Mouse (Mus musculus): ENCODE data around the gene Zfp444. TPM values are rescaled to one million over a fixed set of nuclear protein-coding genes. Genes with fewer than 3 reads are reported as not detected.
"Not testable (repeated sequence)": the region's sequence is repeated elsewhere in the genome, so short reads cannot be mapped to it uniquely, and the experiment has no call there.

Zfp444 gene
- polyA plus RNA-seq, 1 experiment from 2014 or later = 102 TPM

GRCm38 (mm10) chr7:6239787-6240186, 67.8 kb downstream of the Zfp444 start:
- Histone ChIP-seq H3K4me3 (no peak overlapping the region), H3K27me3 (replicated peaks) (no peaks in the 10 kb centered on the region), H3K9me3 (no peaks in the 10 kb centered on the region), H3K4me1 (no peaks in the 10 kb centered on the region), H3K9ac (no peak overlapping the region), H3K27ac (no peak overlapping the region), H3K4me2 (no peak overlapping the region), H3K36me3 (replicated peaks) (no peaks in the 10 kb centered on the region)
- 48% methylated on average over 11 of the region's 11 CpGs for WGBS
- no peak for ATAC-seq (replicated peaks)

DNA sequence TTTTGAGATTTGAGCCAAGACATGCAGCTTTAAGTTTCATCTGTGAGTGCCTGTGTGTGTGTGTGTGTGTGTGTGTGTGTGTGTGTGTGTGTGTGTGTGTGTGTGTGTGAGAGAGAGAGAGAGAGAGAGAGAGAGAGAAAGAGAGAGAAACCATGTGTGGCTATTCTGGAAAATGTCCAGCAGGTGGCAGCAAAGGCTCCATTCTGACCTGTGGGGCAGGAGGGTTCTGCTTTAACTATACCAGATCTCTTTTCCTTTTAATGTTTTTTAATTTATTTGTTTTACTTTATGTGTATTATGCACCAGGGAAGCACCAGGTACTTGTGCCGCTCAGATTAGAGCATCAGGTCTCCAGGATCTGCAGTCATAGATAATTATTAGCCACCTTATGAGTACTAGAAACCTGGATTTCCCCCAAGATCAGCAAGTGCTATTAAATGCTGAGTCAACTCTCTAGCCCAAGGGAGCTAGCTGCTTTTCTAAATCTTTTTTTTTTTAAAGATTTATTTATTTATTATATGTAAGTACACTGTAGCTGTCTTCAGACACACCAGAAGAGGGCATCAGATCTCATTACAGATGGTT, 68.9 kb downstream of the Zfp444 start:
- not testable (repeated sequence) for H3K9me3 ChIP-seq; H3K27me3 ChIP-seq (replicated peaks); H3K4me1 ChIP-seq; H3K27ac ChIP-seq; H3K36me3 ChIP-seq (replicated peaks); H3K4me3 ChIP-seq; ATAC-seq (replicated peaks); H3K4me2 ChIP-seq; H3K9ac ChIP-seq
- WGBS = 36% methylated on average over 1 of the region's 1 CpGs

Other genes starting within 250 kb of the Zfp444 start
- gene Vmn1r65, start 161.2 kb upstream of the Zfp444 start, polyA plus RNA-seq (2015; fragmentation: Nextera tagmentation; extraction: Ambion mirVana) = not detected in 2 replicates
- not detected in 2 replicates for gene Nlrp4c, start 127.1 kb upstream of the Zfp444 start, polyA plus RNA-seq (2015; fragmentation: Nextera tagmentation; extraction: Ambion mirVana)
- gene Zfp787, start 16.2 kb upstream of the Zfp444 start, polyA plus RNA-seq (2015; fragmentation: Nextera tagmentation; extraction: Ambion mirVana) = 26.3 and 28.1 TPM in 2 replicates
- gene Galp, start 24.9 kb downstream of the Zfp444 start, polyA plus RNA-seq (2015; fragmentation: Nextera tagmentation; extraction: Ambion mirVana) = not detected in 2 replicates
- not detected in 2 replicates for gene Zscan5b, start 50.1 kb downstream of the Zfp444 start, polyA plus RNA-seq (2015; fragmentation: Nextera tagmentation; extraction: Ambion mirVana)
- gene Epp13, start 80.5 kb downstream of the Zfp444 start, polyA plus RNA-seq (2015; fragmentation: Nextera tagmentation; extraction: Ambion mirVana) = not detected in 2 replicates
- gene Zfp667, start 114.4 kb downstream of the Zfp444 start, polyA plus RNA-seq (2015; fragmentation: Nextera tagmentation; extraction: Ambion mirVana) = 15.5 and 16.8 TPM in 2 replicates
- gene Zfp583, start 159.1 kb downstream of the Zfp444 start, polyA plus RNA-seq (2015; fragmentation: Nextera tagmentation; extraction: Ambion mirVana) = 14.6 TPM in 2 replicates
- gene Gm3854, start 171.5 kb downstream of the Zfp444 start, polyA plus RNA-seq (2015; fragmentation: Nextera tagmentation; extraction: Ambion mirVana) = 8.9 and 11.1 TPM in 2 replicates
- gene Zfp78, start 191.1 kb downstream of the Zfp444 start, polyA plus RNA-seq (2015; fragmentation: Nextera tagmentation; extraction: Ambion mirVana) = 5.3 and 6.1 TPM in 2 replicates
- gene Zfp28, start 211.1 kb downstream of the Zfp444 start, polyA plus RNA-seq (2015; fragmentation: Nextera tagmentation; extraction: Ambion mirVana) = 17.7 and 18.2 TPM in 2 replicates
- 5.9 and 7.5 TPM in 2 replicates for gene Smim17, start 226.5 kb downstream of the Zfp444 start, polyA plus RNA-seq (2015; fragmentation: Nextera tagmentation; extraction: Ambion mirVana)
- gene Gm20715, start 238.1 kb downstream of the Zfp444 start, polyA plus RNA-seq (2015; fragmentation: Nextera tagmentation; extraction: Ambion mirVana) = 0.05 TPM in 1 of 2 replicates, not detected in the other

All from midbrain, embryonic 15.5 days (tissue).